Mouse (Mus musculus) forebrain, embryonic 11.5 days (tissue): ENCODE measurements around the gene Pld3. TPM values are rescaled to one million over a fixed set of nuclear protein-coding genes. Genes with fewer than 3 reads are reported as not detected.

Experiments used
- ATAC-seq: fragments of 200-750 bp; cut with Nextera tagmentation; replicated peaks from 2 replicates; pipeline ENCODE4 v1.8.0; 2017; ENCODE audit warnings: moderate TSS enrichment; ENCODE audit not compliant: low FRiP score
- DNase-seq: peaks from one replicate; pipeline ENCODE4 v3.0.0-alpha.2; 2017; ENCODE audit warnings: low spot score
- H3K27ac ChIP-seq: fragments of 300-500 bp; sonication (generic); 2 replicates; pipeline ENCODE4 v1.5.1; 2014; ENCODE audit warnings: low read depth, low read length
- H3K27me3 ChIP-seq: fragments of 300-500 bp; sonication (generic); 2 replicates; pipeline ENCODE4 v1.6.1; 2014; ENCODE audit warnings: mild to moderate bottlenecking, low read length, mixed read lengths; ENCODE audit not compliant: control insufficient read depth, insufficient read depth
- H3K36me3 ChIP-seq: fragments of 300-500 bp; sonication (generic); 2 replicates; pipeline ENCODE4 v1.6.1; 2014; ENCODE audit warnings: mild to moderate bottlenecking, low read length, moderate library complexity, mixed read lengths; ENCODE audit not compliant: control insufficient read depth, insufficient read depth
- H3K4me1 ChIP-seq: fragments of 300-500 bp; sonication (generic); replicated peaks from 2 replicates; pipeline ENCODE4 v1.6.1; 2014; ENCODE audit warnings: low read length, mixed read lengths; ENCODE audit not compliant: control insufficient read depth, insufficient read depth
- H3K4me2 ChIP-seq: fragments of 300-500 bp; sonication (generic); 2 replicates; pipeline ENCODE4 v1.6.1; 2014; ENCODE audit warnings: low read depth, mild to moderate bottlenecking, low read length, moderate library complexity, mixed read lengths; ENCODE audit not compliant: severe bottlenecking
- H3K4me3 ChIP-seq: fragments of 300-500 bp; sonication (generic); 2 replicates; pipeline ENCODE4 v1.5.1; 2014; ENCODE audit warnings: low read depth, low read length
- H3K9ac ChIP-seq: fragments of 300-500 bp; sonication (generic); 2 replicates; pipeline ENCODE4 v1.6.1; 2014; ENCODE audit warnings: low read length
- H3K9me3 ChIP-seq: fragments of 300-500 bp; sonication (generic); 2 replicates; pipeline ENCODE4 v1.6.1; 2016; ENCODE audit warnings: low read length, mixed read lengths; ENCODE audit not compliant: control insufficient read depth
- WGBS: fragments of 180-500 bp; shearing (Covaris S2); extraction: QIAGEN DNeasy Blood & Tissue Kit; methylation state at CpG from one replicate; pipeline ENCODE4 v1.1.7; 2014; 5-methylcytosine and 5-hydroxymethylcytosine counted together
- polyA plus RNA-seq: library from polyadenylated mRNA; unstranded; fragments of >200 nt; fragmentation: Nextera tagmentation; extraction: Ambion mirVana; gene quantifications from 2 replicates; pipeline ENCODE4 v1.2.1, GENCODE M21; 2014

The Pld3 gene
- polyA plus RNA-seq, 1 experiment from 2014 or later = 56.4 TPM

- 0% methylated on average over 44 of the region's 71 CpGs for WGBS
Observed at GRCm38 (mm10) chr7:27591266-27592216, 38.5 kb upstream of the Pld3 start, which contains the start of gene Akt2. Gene Akt2, plus strand, starts transcription at chr7:27591552.

GRCm38 (mm10) chr7:27590566-27591213 lies 37.7 kb upstream of the Pld3 start:
- ATAC-seq (no peak), DNase-seq (no peak)
- H3K27ac ChIP-seq = peak overlapping the region; percentile 98
- H3K9ac ChIP-seq = peak overlapping the region; percentile 17; the same call in 1 of the 2 replicates
- no peaks in the 10 kb centered on the region for H3K27me3 ChIP-seq
- peaks cover 8% of the 10 kb centered on the region; the same call in 1 of the 2 replicates for H3K4me1 ChIP-seq
- H3K9me3 ChIP-seq = no peaks in the 10 kb centered on the region
- peak overlapping the region; percentile 46 for H3K4me2 ChIP-seq
- WGBS = 55% methylated on average over 4 of the region's 4 CpGs
- H3K4me3 ChIP-seq = peak overlapping the region; percentile 70
- no peaks in the 10 kb centered on the region for H3K36me3 ChIP-seq

More at GRCm38 (mm10) chr7:27591266-27592216, 38.5 kb upstream of the Pld3 start, which contains the start of gene Akt2:
- peak within 1 kb of the TSS; percentile 59 for H3K4me2 ChIP-seq
- peak within 1 kb of the TSS; percentile 70 for H3K4me3 ChIP-seq
- H3K4me1 ChIP-seq = peaks cover 8% of the 10 kb centered on the region; the same call in 1 of the 2 replicates
- DNase-seq (peak; percentile 99), ATAC-seq (peak; percentile 93)
- no peaks in the 10 kb centered on the region for H3K9me3 ChIP-seq
- peak within 1 kb of the TSS; percentile 85 for H3K9ac ChIP-seq
- H3K27me3 ChIP-seq = no peaks in the 10 kb centered on the region
- no peaks in the 10 kb centered on the region; the same call in 1 of the 2 replicates for H3K36me3 ChIP-seq
- peak within 1 kb of the TSS; percentile 98 for H3K27ac ChIP-seq

- ATAC-seq = no peak
- Histone ChIP-seq H3K4me2 (no peak overlapping the region), H3K27ac (no peak overlapping the region), H3K36me3 (no peaks in the 10 kb centered on the region), H3K27me3 (no peaks in the 10 kb centered on the region), H3K4me3 (no peak overlapping the region), H3K9ac (no peak overlapping the region), H3K9me3 (no peaks in the 10 kb centered on the region), H3K4me1 (peaks cover 8% of the 10 kb centered on the region; the same call in 1 of the 2 replicates)
- 92% methylated on average over 4 of the region's 4 CpGs for WGBS
- no peak for DNase-seq
Observed at GRCm38 (mm10) chr7:27590088-27590487, 37.1 kb upstream of the Pld3 start.

GRCm38 (mm10) chr7:27587741-27588140 lies 34.7 kb upstream of the Pld3 start:
- ATAC-seq (no peak), DNase-seq (no peak)
- no peaks in the 10 kb centered on the region for H3K9me3 ChIP-seq
- no peaks in the 10 kb centered on the region for H3K27me3 ChIP-seq
- no peaks in the 10 kb centered on the region for H3K36me3 ChIP-seq
- no peak overlapping the region for H3K4me2 ChIP-seq
- H3K4me1 ChIP-seq = peaks cover 1% of the 10 kb centered on the region; the same call in 1 of the 2 replicates
- H3K27ac ChIP-seq = no peak overlapping the region
- no peak overlapping the region for H3K4me3 ChIP-seq
- 83% methylated on average over 2 of the region's 2 CpGs for WGBS
- no peak overlapping the region for H3K9ac ChIP-seq

GRCm38 (mm10) chr7:27586861-27587260 lies 33.8 kb upstream of the Pld3 start:
- Histone ChIP-seq H3K27ac (no peak overlapping the region), H3K9ac (no peak overlapping the region), H3K4me3 (no peak overlapping the region), H3K36me3 (no peaks in the 10 kb centered on the region), H3K9me3 (no peaks in the 10 kb centered on the region), H3K4me1 (no peaks in the 10 kb centered on the region), H3K27me3 (no peaks in the 10 kb centered on the region), H3K4me2 (no peak overlapping the region)
- ATAC-seq (no peak), DNase-seq (no peak)
- 74% methylated on average over 2 of the region's 2 CpGs for WGBS

- Histone ChIP-seq H3K4me1 (no peaks in the 10 kb centered on the region), H3K9ac (no peak overlapping the region), H3K36me3 (peaks cover 3% of the 10 kb centered on the region; the same call in 1 of the 2 replicates), H3K4me2 (no peak overlapping the region), H3K27ac (no peak overlapping the region), H3K9me3 (no peaks in the 10 kb centered on the region), H3K4me3 (no peak overlapping the region), H3K27me3 (no peaks in the 10 kb centered on the region)
- 93% methylated on average over 14 of the region's 14 CpGs for WGBS
- DNase-seq = no peak
- no peak for ATAC-seq
Observed at GRCm38 (mm10) chr7:27580380-27581174, 27.6 kb upstream of the Pld3 start.

- 84% methylated on average over 7 of the region's 7 CpGs for WGBS
- H3K4me2 ChIP-seq = no peak overlapping the region
- no peaks in the 10 kb centered on the region for H3K4me1 ChIP-seq
- no peak overlapping the region for H3K4me3 ChIP-seq
- no peak for ATAC-seq
- H3K27me3 ChIP-seq = no peaks in the 10 kb centered on the region
- no peak for DNase-seq
- no peak overlapping the region for H3K27ac ChIP-seq
- no peaks in the 10 kb centered on the region for H3K9me3 ChIP-seq
- peaks cover 3% of the 10 kb centered on the region; the same call in 1 of the 2 replicates for H3K36me3 ChIP-seq
- H3K9ac ChIP-seq = no peak overlapping the region
Observed at GRCm38 (mm10) chr7:27578465-27578864, 25.4 kb upstream of the Pld3 start.

- Histone ChIP-seq H3K4me3 (no peak overlapping the region), H3K27me3 (no peaks in the 10 kb centered on the region), H3K4me1 (no peaks in the 10 kb centered on the region), H3K9ac (no peak overlapping the region), H3K36me3 (peaks cover 3% of the 10 kb centered on the region; the same call in 1 of the 2 replicates), H3K9me3 (no peaks in the 10 kb centered on the region), H3K27ac (no peak overlapping the region), H3K4me2 (no peak overlapping the region)
- no peak for ATAC-seq
- no peak for DNase-seq
- WGBS = 95% methylated on average over 6 of the region's 6 CpGs
Observed at GRCm38 (mm10) chr7:27577589-27577988, 24.6 kb upstream of the Pld3 start.
